Mouse (Mus musculus): ENCODE results near the gene Galnt15.
"Not testable (repeated sequence)": the region's sequence is repeated elsewhere in the genome, so short reads cannot be mapped to it uniquely, and the experiment has no call there.

Galnt15 gene

DNA sequence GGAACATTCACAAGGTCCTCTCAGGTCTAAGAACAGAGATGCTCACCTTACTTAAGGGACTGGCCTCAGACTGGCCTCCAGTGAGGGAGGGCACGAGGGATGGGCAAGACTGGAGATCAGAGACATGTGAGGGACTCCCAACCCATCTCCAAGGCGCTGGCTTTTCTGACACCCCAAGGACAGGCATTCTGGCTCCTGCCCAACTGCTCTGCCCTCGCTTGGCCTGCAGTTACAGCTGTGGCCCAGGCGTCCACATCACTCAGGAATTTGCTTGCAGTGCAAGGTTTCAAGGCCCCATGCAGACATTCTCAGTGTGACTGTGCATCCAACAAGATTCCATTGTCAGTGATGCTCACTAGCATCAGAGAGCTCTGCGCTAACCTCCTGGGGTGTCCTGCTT, 7.7 kb downstream of the Galnt15 start:
- DNase-seq (ENCODE audit: low spot score) = no peak

DNA sequence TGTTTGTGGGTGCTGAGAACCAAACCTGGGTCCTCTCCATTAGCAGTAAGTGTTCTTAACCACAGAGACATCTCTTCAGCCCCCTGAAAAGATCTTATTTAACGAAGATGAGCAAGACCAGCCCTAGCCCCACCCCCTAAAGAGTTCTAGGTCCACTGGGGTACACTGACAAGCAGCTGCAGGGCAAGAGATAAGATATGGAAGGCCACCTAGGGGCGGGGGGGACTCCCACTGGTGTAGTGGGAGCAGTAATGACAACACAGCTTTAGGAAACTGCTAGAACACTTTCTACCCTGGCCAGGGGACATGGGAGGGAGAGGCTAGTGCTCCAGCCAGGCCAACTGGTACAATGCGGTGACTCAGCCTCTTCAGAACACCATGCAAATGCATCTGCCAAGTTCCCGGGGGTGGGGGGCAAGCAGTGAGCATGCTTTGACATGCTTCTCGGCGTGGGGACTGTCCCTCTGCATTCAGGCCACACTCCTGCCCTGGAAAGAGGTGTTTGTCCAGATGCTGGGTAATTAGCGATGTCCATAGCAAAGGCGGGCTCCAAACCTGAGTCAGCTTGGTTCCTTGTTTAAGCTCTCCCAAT, 9.0 kb downstream of the Galnt15 start:
- peak; percentile 64 for DNase-seq (ENCODE audit: low spot score)

DNA sequence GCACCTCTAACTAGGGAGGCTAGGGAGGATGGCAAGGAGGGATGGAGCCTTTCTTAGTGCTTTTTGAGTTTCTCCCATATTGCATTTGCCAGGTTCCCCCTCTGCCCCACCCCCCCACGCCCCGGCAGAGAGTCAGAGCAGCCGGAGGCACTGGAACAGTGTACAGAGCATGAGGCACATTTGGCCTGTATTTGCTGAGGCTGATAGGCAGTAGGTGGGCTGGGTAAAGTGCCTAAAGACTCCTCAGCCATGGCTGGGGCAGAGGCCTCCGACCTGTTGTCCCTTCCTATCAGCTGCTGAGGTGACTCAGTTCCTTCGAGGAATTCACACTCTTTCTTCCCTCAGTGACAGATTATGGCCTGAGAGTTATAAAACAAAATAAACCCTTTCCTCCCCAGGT, 13.3 kb downstream of the Galnt15 start:
- no peak for DNase-seq (ENCODE audit: low spot score)

DNA sequence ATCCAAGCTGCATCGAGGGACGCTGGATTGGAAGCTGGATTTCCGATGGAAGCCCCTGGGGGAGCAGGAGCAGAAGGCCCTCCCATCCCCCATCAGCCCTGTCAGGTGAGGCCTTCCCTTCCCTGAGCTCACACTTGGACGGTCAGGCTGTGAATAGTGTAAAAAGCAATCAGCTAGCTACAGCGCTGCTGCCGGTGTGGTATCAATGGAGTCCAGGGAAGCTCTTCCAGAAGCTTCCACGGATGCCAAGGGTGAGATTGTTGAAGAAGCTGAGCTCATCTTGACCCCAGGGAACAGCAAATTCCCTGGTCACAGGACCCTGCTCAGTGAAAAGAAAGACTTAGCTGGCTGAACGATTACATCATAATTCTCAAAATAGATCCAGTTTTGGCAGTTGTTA, 17.6 kb downstream of the Galnt15 start:
- DNase-seq (ENCODE audit: low spot score) = no peak

DNA sequence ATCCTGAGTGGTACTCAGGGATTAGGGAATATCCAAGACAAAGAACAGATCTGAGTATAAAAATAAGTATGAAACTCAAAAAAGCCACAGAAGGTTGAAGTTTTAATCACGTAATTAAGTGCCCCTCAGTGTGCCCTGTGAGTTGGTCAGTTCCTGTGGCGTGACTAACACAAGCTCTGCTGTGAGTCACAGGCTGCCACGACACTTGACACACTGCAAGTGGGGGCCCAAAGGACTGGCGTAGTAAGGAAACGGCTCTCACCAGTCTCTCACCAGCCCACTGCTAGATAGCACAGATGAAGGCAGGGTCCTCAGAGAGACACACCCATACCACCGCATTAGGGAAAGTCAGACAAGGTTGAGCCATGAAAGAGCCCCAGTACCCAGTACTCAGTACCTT, 21.4 kb downstream of the Galnt15 start:
- no peak for DNase-seq (ENCODE audit: low spot score)

- no peak for DNase-seq (ENCODE audit: low spot score)
Measured at GRCm38 (mm10) chr14:32053895-32054294, 25.1 kb downstream of the Galnt15 start.

- no peak for DNase-seq (ENCODE audit: low spot score)
Measured at GRCm38 (mm10) chr14:32054788-32055187, 26.0 kb downstream of the Galnt15 start.

- no peak for DNase-seq (ENCODE audit: low spot score)
Measured at GRCm38 (mm10) chr14:32055781-32056180, 27.0 kb downstream of the Galnt15 start.

DNA sequence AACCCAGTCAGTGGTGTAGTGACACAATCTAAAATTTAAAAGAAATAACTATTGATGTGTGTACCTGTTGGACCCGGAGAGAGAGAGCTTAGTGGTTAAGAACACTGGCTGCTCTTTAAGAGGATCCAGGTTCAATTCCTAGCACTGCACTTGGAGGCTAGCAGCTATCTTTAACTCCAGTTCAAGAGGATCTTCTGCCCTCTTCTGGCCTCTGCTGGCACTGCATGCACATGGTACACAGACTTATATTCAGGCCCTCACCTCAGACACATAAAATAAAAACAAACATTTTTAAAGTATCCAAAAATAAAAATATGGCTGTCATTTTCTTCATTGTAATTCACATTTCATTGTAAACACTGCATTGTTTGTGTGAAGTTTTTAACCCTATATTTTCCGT, 27.9 kb downstream of the Galnt15 start:
- DNase-seq (ENCODE audit: low spot score) = no peak

DNA sequence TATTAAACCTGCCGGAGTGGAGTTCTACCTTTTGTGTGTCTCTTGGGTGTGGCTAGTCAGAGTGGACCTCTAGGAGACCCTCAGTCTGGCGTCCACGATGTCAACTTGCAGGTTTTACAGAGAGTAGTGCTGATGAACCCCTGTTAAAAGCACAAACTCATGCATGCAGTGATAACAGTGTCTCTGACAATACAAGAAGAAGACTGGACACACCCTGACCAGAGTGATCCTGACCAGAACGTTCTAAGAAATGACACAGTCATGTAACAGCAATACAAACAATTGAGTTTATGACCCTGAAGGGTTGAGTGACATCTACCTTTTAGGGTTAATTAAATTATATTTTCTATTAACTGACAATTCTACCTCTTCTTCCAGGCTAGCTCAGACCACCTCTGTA, 28.9 kb downstream of the Galnt15 start:
- no peak for DNase-seq (ENCODE audit: low spot score)

DNA sequence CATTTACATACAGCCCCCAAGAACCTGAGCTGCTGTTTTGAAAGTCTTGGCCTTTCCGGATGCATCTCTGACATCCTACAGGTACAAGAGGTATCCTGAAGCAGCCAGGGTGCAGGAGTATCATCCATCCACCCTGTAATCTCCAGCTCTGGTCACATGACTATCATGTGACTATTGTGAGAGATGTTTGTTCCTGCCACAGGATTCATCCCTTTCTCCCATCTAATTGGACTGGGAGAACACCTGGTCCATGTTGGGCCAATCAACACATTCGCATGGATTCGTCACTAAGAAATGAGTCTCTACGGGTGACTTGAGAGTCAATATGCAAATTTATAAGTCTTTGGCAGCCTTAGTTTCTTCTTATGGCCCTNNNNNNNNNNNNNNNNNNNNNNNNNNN, 32.6 kb downstream of the Galnt15 start:
- no peak for DNase-seq (ENCODE audit: low spot score)

- DNase-seq (ENCODE audit: low spot score) = no peak
Measured at GRCm38 (mm10) chr14:32072807-32073206, 44.0 kb downstream of the Galnt15 start.

- DNase-seq (ENCODE audit: low spot score) = no peak
Measured at GRCm38 (mm10) chr14:32073211-32073685, 44.5 kb downstream of the Galnt15 start.

DNA sequence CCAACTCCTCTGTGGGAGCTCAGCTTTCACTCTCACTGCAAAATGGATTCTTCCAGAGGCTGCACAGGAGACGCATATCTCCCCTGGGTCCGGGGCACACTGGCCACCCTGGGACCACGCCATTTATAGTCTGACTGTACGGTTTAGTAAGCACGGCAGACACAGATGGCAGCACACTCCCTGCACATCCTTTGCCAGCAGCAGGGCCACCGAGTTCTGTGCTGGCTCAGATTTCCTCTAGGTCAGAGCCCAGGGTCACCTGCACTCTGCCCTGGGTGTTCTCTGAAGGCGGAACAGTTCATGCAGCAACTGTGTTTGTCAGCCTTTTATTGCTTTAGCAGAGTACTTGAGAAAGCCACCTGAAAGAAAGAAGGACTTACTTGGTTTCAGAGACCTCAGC, 45.1 kb downstream of the Galnt15 start:
- no peak for DNase-seq (ENCODE audit: low spot score)

DNA sequence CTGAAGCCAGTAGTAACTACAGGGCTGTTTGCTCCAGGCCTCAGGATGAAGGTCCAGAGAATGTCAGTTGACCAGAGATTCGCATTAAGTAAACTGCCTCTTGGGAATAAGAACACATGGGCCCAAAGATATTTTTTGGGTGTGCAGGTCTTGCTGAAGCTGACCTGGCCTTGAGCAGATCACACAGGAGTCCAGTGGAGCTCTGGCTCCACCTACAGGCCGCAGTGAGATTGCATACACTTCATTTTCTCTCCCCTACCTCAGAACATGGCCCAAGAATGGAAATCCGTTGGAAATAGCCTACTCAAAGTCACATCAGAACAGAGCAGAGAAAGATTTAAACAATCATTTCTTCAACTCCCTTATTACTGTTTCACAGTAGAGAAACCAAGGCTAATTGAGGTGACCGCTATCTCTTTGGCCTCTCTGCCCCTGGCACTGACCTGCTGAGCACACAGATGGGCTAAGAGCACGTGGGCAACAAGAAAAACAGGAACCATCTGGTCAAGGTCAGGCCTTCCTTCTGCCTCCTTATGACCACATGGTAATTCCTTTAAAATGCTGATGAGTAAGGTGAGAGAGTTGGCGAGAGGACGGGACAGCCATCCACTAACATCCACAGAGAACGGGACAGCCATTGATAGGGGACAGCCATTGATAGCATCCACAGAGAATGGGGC, 48.2 kb downstream of the Galnt15 start:
- peak; percentile 70 for DNase-seq (ENCODE audit: low spot score)

GRCm38 (mm10) chr14:32081026-32081425, 52.2 kb downstream of the Galnt15 start:
- DNase-seq (ENCODE audit: low spot score) = no peak

GRCm38 (mm10) chr14:32082891-32083290, 54.1 kb downstream of the Galnt15 start:
- DNase-seq (ENCODE audit: low spot score) = no peak

DNA sequence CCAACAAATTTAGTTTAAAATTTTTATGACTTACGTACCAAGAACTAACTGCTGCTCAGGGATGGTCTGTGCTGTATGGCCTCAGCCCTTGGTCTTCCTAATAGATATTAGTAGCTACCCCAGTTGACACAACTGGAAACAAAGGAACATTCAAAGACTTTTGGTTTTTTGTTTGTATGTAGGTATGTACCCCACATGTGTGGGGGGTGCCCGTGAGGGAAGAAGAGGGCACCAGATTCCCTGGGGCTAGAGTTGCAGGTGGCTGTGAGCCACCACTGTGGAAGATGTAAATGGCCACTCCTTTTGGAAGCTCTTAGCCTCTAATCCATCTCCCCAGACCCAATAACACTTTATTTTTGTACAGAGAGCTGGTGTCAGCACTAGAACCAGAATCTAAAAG, 54.7 kb downstream of the Galnt15 start:
- DNase-seq (ENCODE audit: low spot score) = no peak

DNA sequence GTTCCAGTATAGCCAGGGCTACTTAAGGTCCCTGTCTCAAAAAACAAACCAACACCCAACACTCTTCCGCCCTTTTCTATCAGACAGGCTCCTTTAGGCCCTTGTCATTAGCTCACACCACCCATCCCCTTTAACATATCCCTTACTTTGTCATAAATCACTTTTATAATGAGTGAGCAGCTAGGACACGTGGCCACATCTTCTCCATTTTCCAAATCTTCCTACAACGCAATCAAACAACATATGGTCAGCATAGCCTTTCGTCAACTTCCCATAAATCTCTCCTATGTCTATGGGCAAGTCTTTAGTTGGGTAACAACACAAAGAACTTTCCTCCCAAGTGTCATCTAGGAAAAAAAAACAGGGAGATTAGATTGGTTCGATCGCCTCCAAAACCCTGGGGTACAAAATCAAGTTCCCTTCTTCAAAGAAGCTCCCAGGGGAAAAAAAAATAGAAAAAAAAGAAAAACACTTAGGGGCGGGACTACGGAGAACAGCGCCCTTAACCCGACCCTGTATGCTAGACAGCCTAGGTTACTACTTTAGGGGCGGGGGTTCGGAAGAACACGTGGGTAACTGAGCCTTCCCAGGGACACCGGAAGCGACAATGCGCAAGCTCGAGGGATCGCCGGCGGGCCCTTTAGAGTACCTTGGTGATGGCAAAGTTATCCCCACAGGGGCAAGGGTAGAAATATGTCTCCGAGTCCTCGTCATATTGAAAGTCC, 56.1 kb downstream of the Galnt15 start, which contains the start of gene Oxnad1:
Gene Oxnad1 (plus strand): TSS at position 614 of the 725 bp plus-strand sequence.
- peak; percentile 85 for DNase-seq (ENCODE audit: low spot score)

- peak; percentile 98 for DNase-seq (ENCODE audit: low spot score)
Measured at GRCm38 (mm10) chr14:32085486-32086201, 56.9 kb downstream of the Galnt15 start, which contains the start of gene Dph3. Gene Dph3, minus strand, starts transcription at chr14:32085729.

- peak; percentile 85 for DNase-seq (ENCODE audit: low spot score)
Measured at GRCm38 (mm10) chr14:32086226-32086625, 57.4 kb downstream of the Galnt15 start.

- not testable (repeated sequence) for DNase-seq (ENCODE audit: low spot score)
Measured at GRCm38 (mm10) chr14:32087584-32088248, 58.9 kb downstream of the Galnt15 start.
